Mouse (Mus musculus): ENCODE measurements at regions not wholly inside any gene's neighbourhood (a gene's known extent, or its start where the extent isn't known, plus 50 kb on each side); places are given as distances from the start of the nearest gene placed in this dataset.
A peak's percentile ranks its signal among the peaks of the same experiment; 100 is the strongest.

DNA sequence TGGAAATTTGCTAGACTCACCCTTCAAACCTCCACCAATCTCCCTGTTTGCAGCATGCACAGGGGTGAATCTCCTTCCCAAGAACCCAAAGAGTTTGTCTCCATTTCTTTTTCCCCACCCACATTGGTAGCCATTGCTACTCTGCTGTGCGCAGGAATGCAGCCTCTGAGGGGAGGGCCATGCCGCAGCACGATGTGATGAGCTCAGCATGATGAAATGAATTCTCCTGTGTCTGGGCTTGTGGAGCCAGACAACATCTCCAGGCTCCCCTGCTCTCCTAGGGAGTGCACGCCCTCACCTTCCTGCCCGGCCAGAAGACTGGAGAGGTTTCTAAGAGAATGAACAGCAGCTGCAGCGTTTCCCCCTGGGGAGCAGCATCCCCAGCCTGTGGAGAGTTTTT is 92.9 kb upstream of the Dscam start:
- WGBS: 18% methylated on average over 6 of the region's 6 CpGs
- Histone ChIP-seq H3K27ac (ENCODE audit: low read length) (no peak overlapping the region), H3K4me2 (ENCODE audit: low read depth, low read length) (no peak overlapping the region), H3K4me1 (ENCODE audit: control insufficient read depth, insufficient read depth, low read length) (no peaks in the 10 kb centered on the region), H3K9ac (ENCODE audit: low read depth, low read length) (no peak overlapping the region), H3K27me3 (replicated peaks; ENCODE audit: control insufficient read depth, insufficient read depth, low read length) (0 out of 2 replicates have a peak, but pooled peaks cover 5% of the 10 kb centered on the region), H3K9me3 (ENCODE audit: control insufficient read depth, low read length) (no peaks in the 10 kb centered on the region), H3K4me3 (ENCODE audit: low read length) (no peak overlapping the region), H3K36me3 (ENCODE audit: control insufficient read depth, insufficient read depth, low read length) (no peaks in the 10 kb centered on the region)
- no peak for ATAC-seq

DNA sequence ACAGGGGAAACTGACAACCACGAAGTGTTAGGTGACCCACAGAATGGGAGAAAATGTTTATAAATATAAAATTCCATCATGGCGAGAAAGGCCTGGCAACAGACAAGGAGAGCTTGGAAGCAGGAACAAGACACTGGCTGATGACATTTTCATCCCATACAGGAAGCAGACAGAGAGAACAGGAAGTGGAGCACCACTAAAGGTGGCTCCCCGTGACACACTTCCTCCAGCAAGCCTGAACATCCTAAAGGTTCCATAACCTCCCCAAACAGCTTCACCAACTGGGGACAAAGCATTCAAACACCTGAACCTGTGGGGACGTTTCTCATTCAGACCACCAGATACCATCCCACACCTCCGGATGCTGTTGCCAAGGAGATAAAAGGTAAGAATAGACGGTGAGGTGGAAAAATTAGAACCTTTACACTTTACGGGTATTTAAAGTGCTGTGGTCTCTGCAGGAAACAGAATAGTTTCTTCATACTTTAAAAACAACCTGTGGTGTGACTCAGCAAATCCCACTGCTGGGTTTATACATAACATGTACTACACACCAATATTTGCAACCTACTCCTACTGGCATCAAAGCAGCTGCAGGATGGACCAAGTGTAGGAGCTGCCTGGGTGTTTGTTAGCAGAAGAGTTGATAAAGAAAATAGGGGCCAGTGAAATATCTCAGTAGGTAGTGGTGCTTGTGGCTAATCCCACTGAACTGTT is 86.0 kb upstream of the Bace2 start:
- H3K4me3 ChIP-seq (ENCODE audit: low read length): no peak overlapping the region
- WGBS: 90% methylated on average over 7 of the region's 7 CpGs
- H3K9ac ChIP-seq (ENCODE audit: low read depth, low read length): no peak overlapping the region
- ATAC-seq: no peak
- no peaks in the 10 kb centered on the region for H3K36me3 ChIP-seq (ENCODE audit: control insufficient read depth, insufficient read depth, low read length)
- no peak overlapping the region for H3K4me2 ChIP-seq (ENCODE audit: low read depth, low read length)
- H3K4me1 ChIP-seq (ENCODE audit: control insufficient read depth, insufficient read depth, low read length): no peaks in the 10 kb centered on the region
- no peaks in the 10 kb centered on the region for H3K27me3 ChIP-seq (replicated peaks; ENCODE audit: control insufficient read depth, insufficient read depth, low read length)
- H3K27ac ChIP-seq (ENCODE audit: low read length): no peak overlapping the region
- no peaks in the 10 kb centered on the region for H3K9me3 ChIP-seq (ENCODE audit: control insufficient read depth, low read length)

DNA sequence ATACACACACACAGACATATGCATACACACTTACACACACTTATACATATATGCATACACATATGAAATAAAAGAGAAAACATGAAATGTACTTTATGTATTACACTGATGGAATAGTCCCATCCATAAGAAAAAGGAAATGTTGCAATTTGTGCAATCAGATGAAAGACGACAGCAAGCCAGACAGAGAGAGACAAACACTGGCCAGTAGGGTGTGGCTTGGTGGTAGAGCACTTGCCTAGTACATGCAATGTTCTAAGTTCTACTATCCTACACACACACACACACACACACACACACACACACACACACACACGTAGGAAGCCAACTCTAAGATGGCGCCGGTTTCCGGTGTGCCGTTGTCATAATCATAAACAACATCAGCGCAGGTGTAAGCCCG is 85.3 kb upstream of the Bace2 start:
- 78% methylated on average over 8 of the region's 8 CpGs for WGBS
- ATAC-seq: no peak

DNA sequence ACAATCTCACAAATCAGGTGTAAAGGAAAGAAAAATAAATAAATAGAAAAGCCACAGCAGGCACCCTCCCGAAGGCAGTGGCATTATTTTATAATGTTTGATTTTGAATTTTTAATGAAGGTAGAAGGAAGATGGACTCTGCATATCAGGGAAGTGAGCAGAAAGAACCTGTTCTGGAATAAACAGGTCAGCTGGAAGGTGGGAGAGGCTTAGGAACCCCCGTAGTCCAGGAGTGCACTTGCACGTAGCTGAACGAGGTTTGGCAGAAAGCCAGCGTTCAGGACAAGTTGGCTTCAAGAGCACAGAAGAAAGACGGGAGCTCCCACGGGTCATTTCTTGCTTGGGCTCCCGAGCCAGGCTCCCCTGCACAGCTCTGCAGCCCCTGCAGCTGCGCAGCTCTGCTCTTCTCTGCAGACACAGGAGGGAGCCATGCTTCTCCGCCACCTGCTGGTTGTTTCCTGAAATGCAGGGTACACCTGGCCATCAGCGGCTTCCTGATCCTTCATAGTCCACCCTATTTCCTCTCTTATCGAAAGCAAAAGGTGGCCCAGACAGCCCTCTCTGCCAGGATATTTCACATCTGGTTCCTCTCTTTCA is 84.4 kb upstream of the Bace2 start:
- peak overlapping the region; percentile 38 for H3K4me2 ChIP-seq (ENCODE audit: low read depth, low read length)
- H3K9me3 ChIP-seq (ENCODE audit: control insufficient read depth, low read length): no peaks in the 10 kb centered on the region
- H3K4me3 ChIP-seq (ENCODE audit: low read length): peak overlapping the region; percentile 15; the same call in 1 of the 2 replicates
- WGBS: 8% methylated on average over 12 of the region's 12 CpGs
- no peaks in the 10 kb centered on the region for H3K27me3 ChIP-seq (replicated peaks; ENCODE audit: control insufficient read depth, insufficient read depth, low read length)
- H3K36me3 ChIP-seq (ENCODE audit: control insufficient read depth, insufficient read depth, low read length): no peaks in the 10 kb centered on the region
- no peak overlapping the region for H3K27ac ChIP-seq (ENCODE audit: low read length)
- ATAC-seq: peak; percentile 84
- no peak overlapping the region for H3K9ac ChIP-seq (ENCODE audit: low read depth, low read length)
- no peaks in the 10 kb centered on the region for H3K4me1 ChIP-seq (ENCODE audit: control insufficient read depth, insufficient read depth, low read length)

More for the DNA sequence above, 85.3 kb upstream of the Bace2 start:
- Histone ChIP-seq H3K9me3 (ENCODE audit: control insufficient read depth, low read length) (no peaks in the 10 kb centered on the region), H3K4me2 (ENCODE audit: low read depth, low read length) (no peak overlapping the region), H3K4me3 (ENCODE audit: low read length) (no peak overlapping the region), H3K27ac (ENCODE audit: low read length) (no peak overlapping the region), H3K36me3 (ENCODE audit: control insufficient read depth, insufficient read depth, low read length) (no peaks in the 10 kb centered on the region), H3K9ac (ENCODE audit: low read depth, low read length) (no peak overlapping the region), H3K4me1 (ENCODE audit: control insufficient read depth, insufficient read depth, low read length) (no peaks in the 10 kb centered on the region), H3K27me3 (replicated peaks; ENCODE audit: control insufficient read depth, insufficient read depth, low read length) (no peaks in the 10 kb centered on the region)

DNA sequence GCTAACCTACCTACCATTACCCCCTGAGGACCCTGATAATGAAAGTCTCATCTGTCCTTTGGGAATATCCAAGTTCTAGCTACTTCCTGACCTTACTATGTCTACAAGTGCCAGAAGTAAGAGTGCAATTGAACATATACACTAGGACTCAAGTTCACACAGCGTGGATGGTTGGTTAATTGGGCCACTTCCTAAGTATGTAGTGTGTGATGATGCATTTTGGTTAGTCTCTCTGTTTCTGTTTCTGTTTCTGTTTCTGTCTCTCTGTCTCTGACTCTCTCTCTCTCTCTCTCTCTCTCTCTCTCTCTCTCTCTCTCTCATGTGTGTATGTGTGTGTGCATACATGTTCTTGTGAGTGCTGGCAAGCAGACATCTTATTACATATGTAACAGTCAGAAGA is 77.6 kb upstream of the Bace2 start:
- Histone ChIP-seq H3K4me1 (ENCODE audit: control insufficient read depth, insufficient read depth, low read length) (no peaks in the 10 kb centered on the region), H3K27ac (ENCODE audit: low read length) (no peak overlapping the region), H3K9ac (ENCODE audit: low read depth, low read length) (no peak overlapping the region), H3K27me3 (replicated peaks; ENCODE audit: control insufficient read depth, insufficient read depth, low read length) (no peaks in the 10 kb centered on the region), H3K36me3 (ENCODE audit: control insufficient read depth, insufficient read depth, low read length) (no peaks in the 10 kb centered on the region), H3K9me3 (ENCODE audit: control insufficient read depth, low read length) (no peaks in the 10 kb centered on the region), H3K4me2 (ENCODE audit: low read depth, low read length) (no peak overlapping the region), H3K4me3 (ENCODE audit: low read length) (no peak overlapping the region)
- 88% methylated on average over 1 of the region's 1 CpGs for WGBS
- ATAC-seq: no peak

DNA sequence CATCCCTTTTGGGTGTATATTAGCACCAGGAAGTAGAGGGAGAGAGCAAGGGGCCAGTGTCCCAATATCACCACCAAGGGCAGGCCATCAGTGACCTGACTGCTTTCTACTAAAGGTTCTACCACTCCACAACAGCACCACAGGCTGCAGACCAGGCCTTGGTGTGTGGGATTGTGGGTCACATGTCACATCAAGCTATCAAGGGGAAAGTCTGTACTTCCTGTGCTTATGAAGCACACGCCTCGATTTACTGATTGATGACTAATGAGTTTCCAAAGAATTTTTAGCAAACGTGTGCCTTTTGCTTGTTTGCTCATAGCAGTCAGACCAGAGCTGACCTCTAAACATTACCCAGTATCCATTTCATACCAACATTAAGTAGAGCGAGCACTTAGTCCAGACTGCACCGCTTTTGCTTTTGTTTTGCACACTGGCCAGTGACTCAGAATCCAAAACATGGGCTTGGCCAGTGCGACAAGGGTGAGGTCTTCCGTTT is 74.9 kb upstream of the Bace2 start:
- no peak for ATAC-seq
- Histone ChIP-seq H3K4me1 (ENCODE audit: control insufficient read depth, insufficient read depth, low read length) (no peaks in the 10 kb centered on the region), H3K4me2 (ENCODE audit: low read depth, low read length) (no peak overlapping the region), H3K4me3 (ENCODE audit: low read length) (no peak overlapping the region), H3K27ac (ENCODE audit: low read length) (no peak overlapping the region), H3K9ac (ENCODE audit: low read depth, low read length) (no peak overlapping the region), H3K9me3 (ENCODE audit: control insufficient read depth, low read length) (no peaks in the 10 kb centered on the region), H3K27me3 (replicated peaks; ENCODE audit: control insufficient read depth, insufficient read depth, low read length) (no peaks in the 10 kb centered on the region), H3K36me3 (ENCODE audit: control insufficient read depth, insufficient read depth, low read length) (no peaks in the 10 kb centered on the region)
- WGBS: 83% methylated on average over 7 of the region's 7 CpGs

DNA sequence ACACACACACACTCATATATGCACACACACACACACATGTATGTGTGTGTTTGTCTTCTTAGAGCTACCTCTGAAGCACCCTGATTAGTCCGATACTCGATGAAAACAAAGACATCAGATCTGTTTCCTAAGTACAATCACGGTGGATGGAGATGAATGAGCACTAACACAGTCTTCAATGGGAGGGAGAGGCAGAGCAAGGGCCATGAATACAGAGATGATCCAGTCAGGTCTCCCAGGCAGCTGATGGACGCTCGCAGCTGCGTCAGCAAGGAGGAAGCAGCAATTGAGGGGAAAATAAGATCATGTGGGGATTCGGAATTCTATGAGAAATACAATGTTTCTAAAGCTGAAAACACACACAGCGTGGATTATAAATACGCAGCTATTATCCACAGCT is 73.6 kb upstream of the Bace2 start:
- no peak for ATAC-seq
- Histone ChIP-seq H3K27me3 (replicated peaks; ENCODE audit: control insufficient read depth, insufficient read depth, low read length) (no peaks in the 10 kb centered on the region), H3K4me1 (ENCODE audit: control insufficient read depth, insufficient read depth, low read length) (no peaks in the 10 kb centered on the region), H3K4me2 (ENCODE audit: low read depth, low read length) (no peak overlapping the region), H3K9me3 (ENCODE audit: control insufficient read depth, low read length) (no peaks in the 10 kb centered on the region), H3K4me3 (ENCODE audit: low read length) (no peak overlapping the region), H3K27ac (ENCODE audit: low read length) (no peak overlapping the region), H3K9ac (ENCODE audit: low read depth, low read length) (no peak overlapping the region), H3K36me3 (ENCODE audit: control insufficient read depth, insufficient read depth, low read length) (no peaks in the 10 kb centered on the region)
- WGBS: 79% methylated on average over 9 of the region's 9 CpGs

DNA sequence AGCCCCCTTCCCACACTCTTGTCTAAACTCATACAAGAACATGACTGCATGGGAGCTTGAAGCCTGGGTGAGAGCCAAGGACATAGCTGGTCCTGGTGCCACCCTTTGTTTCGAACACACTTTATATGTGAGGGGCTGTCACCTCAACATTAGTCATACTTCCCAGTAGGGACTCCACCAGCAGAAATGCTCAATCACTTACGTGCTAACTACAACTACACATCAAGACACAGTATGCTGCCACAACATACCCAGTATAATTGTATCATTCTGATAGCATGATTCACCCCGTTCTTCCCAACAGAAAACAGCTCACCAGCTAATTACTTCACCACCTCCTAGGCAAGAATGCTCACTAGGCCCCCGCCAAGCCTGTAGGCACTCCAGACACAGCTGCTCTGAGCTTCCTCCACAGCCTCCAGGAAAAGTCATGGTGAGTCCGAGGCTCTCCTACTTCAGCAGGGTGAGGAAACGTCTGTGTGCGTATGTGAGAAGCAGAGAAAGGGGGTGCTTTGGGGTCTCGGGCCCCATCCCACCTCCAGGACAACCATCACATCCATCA is 70.6 kb upstream of the Bace2 start:
- H3K4me1 ChIP-seq (ENCODE audit: control insufficient read depth, insufficient read depth, low read length): no peaks in the 10 kb centered on the region
- no peak overlapping the region for H3K27ac ChIP-seq (ENCODE audit: low read length)
- no peak overlapping the region for H3K9ac ChIP-seq (ENCODE audit: low read depth, low read length)
- no peak overlapping the region for H3K4me3 ChIP-seq (ENCODE audit: low read length)
- no peaks in the 10 kb centered on the region for H3K27me3 ChIP-seq (replicated peaks; ENCODE audit: control insufficient read depth, insufficient read depth, low read length)
- no peaks in the 10 kb centered on the region for H3K9me3 ChIP-seq (ENCODE audit: control insufficient read depth, low read length)
- no peak for ATAC-seq
- WGBS: 84% methylated on average over 8 of the region's 8 CpGs
- H3K36me3 ChIP-seq (ENCODE audit: control insufficient read depth, insufficient read depth, low read length): no peaks in the 10 kb centered on the region
- H3K4me2 ChIP-seq (ENCODE audit: low read depth, low read length): no peak overlapping the region

DNA sequence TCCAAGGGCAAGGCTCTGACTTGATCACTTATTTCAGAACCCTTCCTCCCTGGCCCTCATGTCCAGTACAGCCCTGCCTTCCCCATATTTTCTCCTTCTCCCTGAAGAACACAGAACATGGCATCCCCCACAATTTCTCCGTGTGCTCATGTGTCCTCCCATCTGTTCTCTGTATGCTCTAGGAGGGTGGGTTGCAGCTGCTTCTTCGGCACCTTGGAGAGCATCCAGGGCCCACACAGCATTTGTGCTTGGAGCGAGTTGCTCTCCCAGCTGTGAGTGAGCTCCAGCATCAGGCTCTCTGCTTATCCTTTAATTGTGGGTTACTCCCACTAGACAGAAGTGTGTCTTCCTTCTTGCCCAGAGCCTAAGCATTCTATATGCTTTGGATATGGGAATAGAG is 69.8 kb upstream of the Bace2 start:
- Histone ChIP-seq H3K4me3 (ENCODE audit: low read length) (no peak overlapping the region), H3K4me1 (ENCODE audit: control insufficient read depth, insufficient read depth, low read length) (no peaks in the 10 kb centered on the region), H3K27ac (ENCODE audit: low read length) (no peak overlapping the region), H3K27me3 (replicated peaks; ENCODE audit: control insufficient read depth, insufficient read depth, low read length) (no peaks in the 10 kb centered on the region), H3K9ac (ENCODE audit: low read depth, low read length) (no peak overlapping the region), H3K4me2 (ENCODE audit: low read depth, low read length) (no peak overlapping the region), H3K36me3 (ENCODE audit: control insufficient read depth, insufficient read depth, low read length) (no peaks in the 10 kb centered on the region), H3K9me3 (ENCODE audit: control insufficient read depth, low read length) (no peaks in the 10 kb centered on the region)
- ATAC-seq: no peak
- 18% methylated on average over 3 of the region's 3 CpGs for WGBS

All from intestine, embryonic 16.5 days (tissue).